Mouse (Mus musculus) spleen, postnatal 4 days (tissue): ENCODE data around the gene Wdfy2.
"Not testable (repeated sequence)": the region's sequence is repeated elsewhere in the genome, so short reads cannot be mapped to it uniquely, and the experiment has no call there.

Experiments used
- DNase-seq, 2 experiments: peaks; one replicate each; pipeline ENCODE4 v3.0.0; 2022; ENCODE audit warnings: low spot score in 2 of 2

The Wdfy2 gene

DNA sequence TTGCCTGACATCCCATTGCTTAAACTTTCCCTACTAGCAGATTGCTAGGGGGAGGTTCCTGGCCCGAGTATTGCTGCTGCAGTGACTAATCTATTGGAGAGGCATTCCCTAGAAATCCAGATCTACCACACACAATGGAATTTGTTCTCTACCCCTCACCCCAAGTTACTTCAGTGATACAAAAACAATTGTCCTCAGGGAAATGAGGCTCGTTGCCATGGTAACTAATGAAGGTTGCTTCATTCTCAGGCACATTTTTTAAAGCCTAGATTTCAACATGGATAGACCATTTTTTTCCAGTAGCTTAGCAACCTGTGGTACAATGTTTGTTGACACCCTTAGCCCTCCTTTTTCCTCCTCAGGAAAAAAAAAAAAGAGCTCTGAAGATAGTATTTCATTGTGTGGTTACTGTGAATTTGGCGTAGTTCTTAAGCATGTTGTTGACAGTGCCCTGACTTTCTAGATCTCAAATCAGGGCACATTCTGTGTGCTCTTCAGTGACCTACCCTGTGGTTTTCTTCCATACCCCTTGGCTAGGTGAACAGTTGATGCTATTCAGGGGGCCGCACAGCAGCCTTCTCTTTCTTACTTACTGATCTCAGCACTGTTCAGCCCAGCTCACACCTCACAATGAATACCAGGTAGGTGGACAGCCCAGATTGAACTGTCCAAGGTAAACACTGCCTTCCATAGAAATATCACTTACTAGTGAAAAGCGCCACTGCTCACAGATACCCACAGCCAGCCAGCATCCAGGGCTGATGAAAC is 42.8 kb downstream of the Wdfy2 start:
- DNase-seq: no peak

- DNase-seq: no peak
These were observed 44.7 kb downstream of the Wdfy2 start for GRCm38 (mm10) chr14:62882061-62882614.

DNA sequence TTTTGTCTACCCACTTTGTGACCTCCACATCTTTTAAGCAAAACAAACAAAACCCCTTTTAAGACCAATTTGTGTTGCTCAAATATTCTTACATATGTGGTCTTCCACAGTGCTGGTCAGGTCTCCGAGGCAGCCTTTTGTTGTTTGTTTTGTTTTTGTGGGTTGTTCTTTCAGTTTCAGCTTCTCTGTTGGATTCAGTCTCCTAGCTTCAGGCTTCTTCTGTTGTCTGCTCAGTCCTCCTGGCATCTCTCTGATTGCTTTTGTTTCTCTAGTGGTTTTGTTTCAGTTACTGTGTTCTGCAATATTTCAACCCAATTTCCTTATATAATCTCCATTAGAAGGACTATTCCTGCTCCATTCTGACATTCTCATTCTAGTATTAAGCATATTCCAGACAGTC is 46.1 kb downstream of the Wdfy2 start:
- no peak for DNase-seq

GRCm38 (mm10) chr14:62884171-62884570 is 46.7 kb downstream of the Wdfy2 start:
- no peak for DNase-seq

DNA sequence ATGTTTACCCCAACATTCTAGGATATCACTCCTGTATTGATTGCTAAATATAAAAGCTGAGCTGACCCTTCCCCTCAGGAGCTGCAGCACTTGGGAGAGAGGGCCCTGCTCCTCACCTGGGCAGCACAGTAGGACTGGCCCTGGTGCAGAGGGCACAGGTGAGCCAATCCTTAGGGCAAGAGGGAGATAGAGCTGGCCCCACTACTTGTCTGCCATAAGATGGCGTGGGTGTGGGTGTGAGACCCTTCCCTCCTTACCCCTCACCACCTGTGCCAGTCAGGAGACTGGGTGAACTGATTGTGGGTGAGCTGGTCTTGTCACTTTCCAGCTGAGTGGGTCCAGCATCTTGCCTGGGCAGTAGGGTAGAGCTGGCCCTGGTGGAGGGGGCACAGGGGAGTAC is 47.2 kb downstream of the Wdfy2 start:
- DNase-seq: no peak

- no peak for DNase-seq
These were observed 47.7 kb downstream of the Wdfy2 start for GRCm38 (mm10) chr14:62885146-62885545.

- no peak for DNase-seq
These were observed 53.9 kb downstream of the Wdfy2 start for GRCm38 (mm10) chr14:62891401-62891800.

GRCm38 (mm10) chr14:62892771-62893641 is 55.5 kb downstream of the Wdfy2 start:
- DNase-seq: no peak

DNA sequence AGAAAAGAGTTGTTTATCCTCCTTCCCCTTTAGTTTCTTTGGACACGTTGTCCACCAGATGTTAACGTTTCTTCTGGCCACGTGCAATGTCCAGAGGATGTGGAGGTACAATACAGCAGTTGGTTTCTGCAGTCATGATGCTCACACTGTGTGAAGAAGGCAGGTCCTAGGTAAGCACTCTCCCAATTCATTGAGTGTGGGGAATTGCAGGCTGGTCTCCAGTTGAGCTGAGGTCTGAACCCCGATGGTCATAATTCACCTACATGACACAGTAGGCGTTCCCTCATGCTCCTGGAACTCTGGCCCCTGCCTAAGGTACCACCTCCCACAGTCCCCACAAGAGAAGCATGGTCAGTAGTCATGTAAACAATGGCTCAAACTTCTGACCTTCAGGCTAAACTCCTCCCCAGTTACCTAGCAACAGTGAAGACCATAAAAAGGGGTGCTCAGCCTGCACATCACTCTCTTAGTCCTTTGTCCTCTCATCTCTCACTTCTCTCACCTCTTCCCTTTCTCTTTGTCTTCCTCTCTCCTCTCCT is 56.2 kb downstream of the Wdfy2 start:
- DNase-seq: not testable (repeated sequence)

DNA sequence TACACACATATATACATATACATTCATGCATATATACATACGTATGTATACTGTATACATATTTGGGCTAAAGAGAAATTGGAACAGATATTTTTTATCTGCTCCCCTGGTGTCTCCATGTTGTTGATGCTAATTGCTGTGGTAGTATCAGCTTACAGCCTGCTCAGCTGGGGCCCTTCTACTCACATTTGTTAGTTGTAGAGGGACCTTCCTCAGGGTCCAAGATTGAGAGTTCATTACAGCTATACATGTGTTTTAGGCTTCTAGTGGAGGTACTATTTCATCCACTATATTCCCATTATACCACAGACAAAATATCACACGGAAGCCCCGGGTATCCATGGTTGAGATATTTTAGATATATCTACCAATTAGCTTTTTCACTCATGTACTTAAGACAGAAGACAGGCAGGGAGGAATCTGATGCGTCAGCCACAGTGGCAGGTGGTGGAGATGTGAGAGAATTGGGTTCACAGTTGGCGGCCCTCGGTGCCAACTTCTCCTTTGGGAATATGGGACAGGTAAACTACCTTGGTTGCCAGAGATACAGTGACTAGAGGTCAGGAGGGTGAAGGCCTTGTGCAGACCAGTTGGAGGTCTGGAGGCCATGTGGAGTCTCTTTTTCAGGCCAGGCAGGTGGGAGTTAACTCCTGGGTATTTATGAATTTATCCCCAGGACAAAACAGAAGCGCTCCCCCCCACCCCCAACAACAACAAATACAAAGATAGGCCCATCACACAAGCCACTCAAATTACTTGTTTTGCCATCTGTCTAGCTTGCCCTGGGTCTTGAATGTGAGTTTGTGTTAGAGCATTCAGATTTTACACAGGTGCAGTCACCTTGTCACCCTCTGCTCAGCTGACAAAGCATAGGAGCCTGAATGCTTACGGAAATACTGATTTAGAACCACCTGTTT is 57.7 kb downstream of the Wdfy2 start:
- no peak for DNase-seq

DNA sequence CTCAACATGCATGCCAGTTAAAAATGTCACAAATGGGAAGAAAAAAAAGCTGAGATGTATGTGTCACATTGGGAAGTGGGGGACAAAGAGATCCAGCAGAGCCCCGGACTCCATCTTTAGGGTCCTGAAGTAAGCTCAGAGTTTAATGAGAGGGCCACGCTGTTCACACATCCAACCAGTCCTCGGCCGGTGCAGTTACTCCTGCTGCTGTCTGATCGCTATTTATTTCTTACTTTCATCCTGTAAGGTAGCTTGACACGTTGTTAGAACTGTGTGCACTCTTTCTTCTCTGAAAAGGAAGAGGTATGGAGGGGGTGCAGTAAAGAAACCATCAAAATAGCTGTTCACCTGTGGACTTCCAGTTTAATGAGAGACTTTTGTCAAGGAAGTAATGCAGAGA is 60.6 kb downstream of the Wdfy2 start:
- DNase-seq: no peak

- no peak for DNase-seq
These were observed 70.4 kb downstream of the Wdfy2 start for GRCm38 (mm10) chr14:62907888-62908287.

GRCm38 (mm10) chr14:62908550-62908949 is 71.1 kb downstream of the Wdfy2 start:
- no peak for DNase-seq

DNA sequence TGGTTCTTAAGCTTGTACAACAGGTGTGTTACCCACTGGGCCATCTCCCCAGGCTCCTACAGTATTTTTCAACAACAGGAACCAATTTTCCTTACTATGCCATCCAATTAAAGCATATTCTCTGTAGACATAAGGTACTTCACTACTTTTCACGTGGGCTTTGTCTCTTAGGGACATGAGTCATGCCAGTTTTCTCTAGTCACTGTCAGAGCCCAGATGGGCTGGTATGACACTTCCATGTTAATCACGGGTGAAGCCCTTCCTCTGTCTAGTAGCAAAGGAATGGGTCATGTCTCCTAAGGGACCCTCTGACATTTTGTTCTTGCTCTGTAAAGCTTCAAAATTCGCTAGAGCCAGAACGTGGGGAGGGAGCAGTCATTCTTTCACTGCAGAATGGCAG is 73.4 kb downstream of the Wdfy2 start:
- no peak for DNase-seq

DNA sequence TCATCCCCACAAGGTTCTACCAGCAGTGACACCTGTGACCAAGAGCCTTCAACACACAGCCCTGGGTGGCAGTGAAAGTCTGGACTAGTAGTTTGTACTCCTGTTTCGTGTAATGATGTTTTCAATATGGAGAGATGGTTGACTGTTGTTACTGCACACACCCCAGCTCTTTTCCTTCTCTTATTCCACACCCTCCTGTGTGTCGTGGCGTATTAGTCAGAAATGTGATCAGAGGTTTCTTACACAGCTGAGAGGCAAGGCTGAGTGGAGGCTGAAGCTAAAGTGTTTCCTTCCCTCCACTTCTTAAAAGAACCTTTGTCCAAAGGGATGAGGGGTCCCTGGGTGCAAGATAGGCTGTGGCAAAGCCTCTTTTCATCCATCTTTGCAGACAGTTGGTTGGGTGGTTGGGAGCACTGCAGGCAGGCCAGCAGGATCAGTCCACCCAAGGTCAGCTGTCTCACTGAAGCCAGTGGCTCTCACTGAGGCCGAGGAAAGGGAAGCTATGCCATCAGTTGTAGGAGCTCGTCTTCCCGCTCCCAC is 77.7 kb downstream of the Wdfy2 start:
- no peak for DNase-seq

DNA sequence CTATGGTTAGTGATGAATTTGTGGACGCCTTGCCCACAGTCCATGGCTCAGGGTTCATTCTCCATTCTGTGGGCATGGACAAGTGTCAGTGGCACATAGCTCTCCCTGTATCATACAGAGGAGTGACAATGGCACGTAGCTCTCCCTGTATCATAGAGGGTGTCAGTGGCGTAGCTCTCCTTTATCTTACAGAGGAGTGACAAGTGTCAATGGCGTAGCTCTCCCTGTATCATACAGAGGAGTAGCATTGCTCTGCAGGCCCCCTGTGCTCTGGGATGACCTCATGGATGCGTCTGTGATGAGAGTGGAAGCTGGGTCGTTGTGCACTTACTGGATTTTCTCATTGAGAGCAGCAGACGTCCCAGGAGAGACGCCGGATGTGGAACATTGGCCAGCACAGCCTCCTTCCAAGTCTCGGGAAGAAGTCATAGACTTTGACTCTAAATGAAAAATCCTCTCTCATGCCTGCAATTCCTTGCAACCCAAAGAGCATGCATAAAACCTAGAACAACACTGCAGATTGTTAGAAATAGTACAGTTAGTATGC is 79.1 kb downstream of the Wdfy2 start:
- DNase-seq: no peak

GRCm38 (mm10) chr14:62921401-62921800 is 83.9 kb downstream of the Wdfy2 start:
- DNase-seq: no peak

- no peak for DNase-seq
These were observed 85.2 kb downstream of the Wdfy2 start for GRCm38 (mm10) chr14:62922637-62923036.

- no peak for DNase-seq
These were observed 87.3 kb downstream of the Wdfy2 start for GRCm38 (mm10) chr14:62924800-62925199.

DNA sequence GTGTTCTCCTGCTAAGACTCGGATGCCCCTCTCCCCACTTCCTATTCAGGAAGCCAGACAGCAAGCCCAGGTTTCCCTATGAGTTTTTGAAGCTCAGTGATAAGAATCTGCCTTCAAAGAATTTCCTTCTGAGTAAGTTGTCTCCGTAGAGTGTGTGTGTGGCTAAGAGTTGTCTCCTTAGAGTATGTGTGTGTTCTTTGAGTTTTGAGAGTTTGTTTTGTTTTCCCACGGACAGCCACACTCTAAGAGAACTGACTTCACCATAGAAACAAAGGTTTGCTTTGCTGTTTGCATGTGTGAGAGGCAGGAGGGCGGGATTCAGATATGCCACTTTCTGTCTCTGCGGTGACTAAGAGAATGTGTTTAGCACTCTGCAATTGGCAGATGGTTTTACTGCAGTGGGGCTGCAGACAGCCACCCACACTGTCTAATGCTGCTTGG is 90.6 kb downstream of the Wdfy2 start:
- DNase-seq: no peak

- no peak for DNase-seq
These were observed 97.9 kb downstream of the Wdfy2 start for GRCm38 (mm10) chr14:62935361-62935760.
